Mouse (Mus musculus): ENCODE data around the gene Ralgapa2.

GRCm38 (mm10) chr2:146499111-146499510 is 13.0 kb downstream of the Ralgapa2 start:
- no peak for TF ChIP-seq CTCF (IDR thresholded peaks at IDR 0.05; ENCODE audit: borderline replicate concordance, insufficient read depth, low read depth, low read length)
- no peak for TF ChIP-seq POLR2A (IDR thresholded peaks at IDR 0.05; ENCODE audit: borderline replicate concordance, insufficient read depth, low read length)

All from cerebellum, adult 2 months (tissue).